Comparison of ENCODE assay signal across 9 mouse cellular contexts in genomic region chrX:8207224-8207623, GRCm38 (mm10). TPM values are rescaled to one million over a fixed set of nuclear protein-coding genes. Genes with fewer than 3 reads are reported as not detected.
DNase-seq lines count a peak whose midpoint lies in the region; ATAC-seq lines count a peak whose summit lies in the region.
"Had no signal": no experiment of that assay in that cellular context is flagged by ENCODE, and none has a peak within 500 bp of the region (broad histone marks: within the 10 kb centered on the region; RNA-seq: fewer than 3 reads in every experiment).

No protein-coding gene starts in this region.

- no peaks in the 10 kb centered on the region for H3K4me1 ChIP-seq in kidney, embryonic 15.5 days
- no peaks in the 10 kb centered on the region for H3K4me1 ChIP-seq in embryonic facial prominence, embryonic 14.5 days (ENCODE audit: control insufficient read depth, insufficient read depth, low read length)
- no peaks in the 10 kb centered on the region; the same call in 1 of the 2 replicates for H3K4me1 ChIP-seq in midbrain, embryonic 13.5 days (replicated peaks)

- peak overlapping the region; percentile 67 for H3K4me2 ChIP-seq in kidney, embryonic 15.5 days
- peak overlapping the region; percentile 64 for H3K4me2 ChIP-seq in embryonic facial prominence, embryonic 14.5 days (ENCODE audit: low read depth, low read length)
- peak overlapping the region; percentile 52 for H3K4me2 ChIP-seq in midbrain, embryonic 13.5 days (replicated peaks)

- DNase-seq in kidney, adult 8-10 months, result no peak
- peak; percentile 42 for DNase-seq in MEL-GATA-1-ER (ENCODE audit: extremely low read depth, low read depth)
- peak; percentile 1 for DNase-seq in embryonic facial prominence, embryonic 14.5 days (ENCODE audit: low spot score)
- no peak for DNase-seq in spleen, postnatal 4 days (ENCODE audit: low spot score in 2 of 2)
- DNase-seq in T-cell, adult 2 months (ENCODE audit: low spot score), result no peak
- DNase-seq: gastrocnemius, postnatal 14 days had no signal

- H3K4me3 ChIP-seq in kidney, embryonic 15.5 days (replicated peaks), result no peak overlapping the region; the same call in 1 of the 2 replicates
- H3K4me3 ChIP-seq in embryonic facial prominence, embryonic 14.5 days (ENCODE audit: low read depth, low read length), result no peak overlapping the region
- peak overlapping the region; percentile 54; the same call in 1 of the 2 replicates for H3K4me3 ChIP-seq in midbrain, embryonic 13.5 days (replicated peaks)

- H3K36me3 ChIP-seq in kidney, embryonic 15.5 days, result no peaks in the 10 kb centered on the region
- H3K36me3 ChIP-seq in embryonic facial prominence, embryonic 14.5 days (ENCODE audit: control insufficient read depth, insufficient read depth, low read length), result no peaks in the 10 kb centered on the region
- H3K36me3 ChIP-seq in midbrain, embryonic 13.5 days, result no peaks in the 10 kb centered on the region

- no peak for ATAC-seq in kidney, embryonic 15.5 days (replicated peaks; ENCODE audit: low FRiP score)
- ATAC-seq in embryonic facial prominence, embryonic 14.5 days (ENCODE audit: low read depth), result no peak
- no peak for ATAC-seq in midbrain, embryonic 13.5 days
- ATAC-seq in activated CD4-positive, CD25-positive, alpha-beta regulatory T cell, adult 4 months, result no peak

- no peak overlapping the region for H3K27ac ChIP-seq in kidney, embryonic 15.5 days
- H3K27ac ChIP-seq in embryonic facial prominence, embryonic 14.5 days (replicated peaks; ENCODE audit: low read depth, low read length), result no peak overlapping the region
- H3K27ac ChIP-seq in midbrain, embryonic 13.5 days, result no peak overlapping the region

- no peaks in the 10 kb centered on the region for H3K9me3 ChIP-seq in kidney, embryonic 15.5 days (replicated peaks)
- no peaks in the 10 kb centered on the region for H3K9me3 ChIP-seq in embryonic facial prominence, embryonic 14.5 days (ENCODE audit: control insufficient read depth, low read length)
- no peaks in the 10 kb centered on the region for H3K9me3 ChIP-seq in midbrain, embryonic 13.5 days

- H3K9ac ChIP-seq in kidney, embryonic 15.5 days, result no peak overlapping the region
- H3K9ac ChIP-seq in embryonic facial prominence, embryonic 14.5 days (ENCODE audit: low read depth, low read length), result no peak overlapping the region
- no peak overlapping the region for H3K9ac ChIP-seq in midbrain, embryonic 13.5 days (replicated peaks)

- 50% methylated on average over 4 of the region's 4 CpGs for WGBS in kidney, embryonic 15.5 days
- WGBS in embryonic facial prominence, embryonic 14.5 days, result 33% methylated on average over 4 of the region's 4 CpGs
- WGBS in midbrain, embryonic 13.5 days, result 31% methylated on average over 4 of the region's 4 CpGs

- H3K27me3 ChIP-seq in kidney, embryonic 15.5 days, result no peaks in the 10 kb centered on the region
- H3K27me3 ChIP-seq in embryonic facial prominence, embryonic 14.5 days (replicated peaks; ENCODE audit: control insufficient read depth, insufficient read depth, low read length), result no peaks in the 10 kb centered on the region
- H3K27me3 ChIP-seq in midbrain, embryonic 13.5 days, result no peaks in the 10 kb centered on the region

RNA-seq across cellular contexts. Expression of gene Porcn, which starts 0.9 kb away (rescaled TPM):
- 6.8 and 8.1 TPM in 2 replicates for polyA plus RNA-seq in kidney, embryonic 15.5 days (2015; fragmentation: Nextera tagmentation; extraction: Ambion mirVana)
- 9.0 and 10.9 TPM in 2 replicates for polyA plus RNA-seq in embryonic facial prominence, embryonic 14.5 days (2014; fragmentation: Nextera tagmentation; extraction: Ambion mirVana)
- polyA plus RNA-seq in midbrain, embryonic 13.5 days (2015; fragmentation: Nextera tagmentation; extraction: Ambion mirVana), result 40.5 and 41.9 TPM in 2 replicates
- polyA plus RNA-seq in activated CD4-positive, CD25-positive, alpha-beta regulatory T cell, adult 4 months (2017; shearing (Covaris generic)), result under 1 TPM in 1 of 2 experiments, not detected in 1; 0.38 TPM

RNA-seq across cellular contexts. Expression of gene Ebp, which starts 13.9 kb away (rescaled TPM):
- 34.1 and 36.9 TPM in 2 replicates for polyA plus RNA-seq in kidney, embryonic 15.5 days (2015; fragmentation: Nextera tagmentation; extraction: Ambion mirVana)
- polyA plus RNA-seq in embryonic facial prominence, embryonic 14.5 days (2014; fragmentation: Nextera tagmentation; extraction: Ambion mirVana), result 31.4 and 31.9 TPM in 2 replicates
- 29.3 and 36.7 TPM in 2 replicates for polyA plus RNA-seq in midbrain, embryonic 13.5 days (2015; fragmentation: Nextera tagmentation; extraction: Ambion mirVana)
- 100 to 1,000 TPM; 129 to 202 TPM for polyA plus RNA-seq in activated CD4-positive, CD25-positive, alpha-beta regulatory T cell, adult 4 months (2017; shearing (Covaris generic))

RNA-seq across cellular contexts. Expression of gene Tbc1d25, which starts 31.2 kb away (rescaled TPM):
- 12.1 and 12.2 TPM in 2 replicates for polyA plus RNA-seq in kidney, embryonic 15.5 days (2015; fragmentation: Nextera tagmentation; extraction: Ambion mirVana)
- 13.0 and 13.3 TPM in 2 replicates for polyA plus RNA-seq in embryonic facial prominence, embryonic 14.5 days (2014; fragmentation: Nextera tagmentation; extraction: Ambion mirVana)
- polyA plus RNA-seq in midbrain, embryonic 13.5 days (2015; fragmentation: Nextera tagmentation; extraction: Ambion mirVana), result 17.5 and 19.0 TPM in 2 replicates
- 1 to 10 TPM; 4.1 to 4.5 TPM for polyA plus RNA-seq in activated CD4-positive, CD25-positive, alpha-beta regulatory T cell, adult 4 months (2017; shearing (Covaris generic))

RNA-seq across cellular contexts. Expression of gene Ftsj1, which starts 45.0 kb away (rescaled TPM):
- polyA plus RNA-seq in kidney, embryonic 15.5 days (2015; fragmentation: Nextera tagmentation; extraction: Ambion mirVana), result 39.7 and 40.4 TPM in 2 replicates
- 40.5 and 42.8 TPM in 2 replicates for polyA plus RNA-seq in embryonic facial prominence, embryonic 14.5 days (2014; fragmentation: Nextera tagmentation; extraction: Ambion mirVana)
- 47.3 and 50.8 TPM in 2 replicates for polyA plus RNA-seq in midbrain, embryonic 13.5 days (2015; fragmentation: Nextera tagmentation; extraction: Ambion mirVana)
- 10 to 100 TPM; 16.0 to 21.0 TPM for polyA plus RNA-seq in activated CD4-positive, CD25-positive, alpha-beta regulatory T cell, adult 4 months (2017; shearing (Covaris generic))

Comparison
In these comparisons a context has a peak if more than half of its experiments do, and no peak if none do; other contexts are left out.
1. DNase-seq: peak in MEL-GATA-1-ER (single experiment) and embryonic facial prominence, embryonic 14.5 days (single experiment); none in kidney, adult 8-10 months (0 of 2), spleen, postnatal 4 days (0 of 2) and T-cell, adult 2 months (single experiment).
2. Peak in every context shown above with its lines, with median percentiles within 50 percentile points of each other: H3K4me2 ChIP-seq.